Mouse (Mus musculus) lung, adult 2 months (tissue): Measurements from ENCODE around the gene Zfp646.
A peak's percentile ranks its signal among the peaks of the same experiment; 100 is the strongest.

Experiments used
- CTCF ChIP-seq: fragments of 200-500 bp; IDR thresholded peaks from 2 replicates; pipeline ENCODE4 v1.5.1; 2011; ENCODE audit warnings: mild to moderate bottlenecking, low read length, control low read depth; ENCODE audit not compliant: insufficient read depth
- POLR2A ChIP-seq: fragments of 200-500 bp; IDR thresholded peaks from 2 replicates; pipeline ENCODE4 v1.6.1; 2011; ENCODE audit warnings: low read depth, mild to moderate bottlenecking, control low read depth, low read length, borderline replicate concordance; ENCODE audit errors: extremely low read depth

GRCm38 (mm10) chr7:127903971-127904796, 28.2 kb downstream of the Zfp646 start, which contains the start of gene Bckdk:
- no peak for TF ChIP-seq CTCF
- peak; percentile 78; the same call in 1 of the 2 replicates for TF ChIP-seq POLR2A
